Mouse (Mus musculus) hindbrain, embryonic 11.5 days (tissue): ENCODE results near the gene Cic. TPM values are rescaled to one million over a fixed set of nuclear protein-coding genes. Genes with fewer than 3 reads are reported as not detected.
A peak's percentile ranks its signal among the peaks of the same experiment; 100 is the strongest.

Experiments used
- ATAC-seq: fragments of 200-750 bp; cut with Nextera tagmentation; 2 replicates; pipeline ENCODE4 v1.8.0; 2017; ENCODE audit warnings: mild to moderate bottlenecking, moderate TSS enrichment, moderate library complexity; ENCODE audit not compliant: low FRiP score
- DNase-seq: peaks from one replicate; pipeline ENCODE4 v3.0.0-alpha.2; 2015; ENCODE audit warnings: low spot score
- H3K27ac ChIP-seq: fragments of 300-500 bp; sonication (generic); 2 replicates; pipeline ENCODE4 v1.5.1; 2014; ENCODE audit warnings: mild to moderate bottlenecking, low read depth, low read length
- H3K27me3 ChIP-seq: fragments of 300-500 bp; sonication (generic); 2 replicates; pipeline ENCODE4 v1.6.1; 2014; ENCODE audit warnings: mild to moderate bottlenecking, low read length, moderate library complexity, mixed read lengths; ENCODE audit not compliant: control insufficient read depth, insufficient read depth
- H3K36me3 ChIP-seq: fragments of 300-500 bp; sonication (generic); 2 replicates; pipeline ENCODE4 v1.6.1; 2014; ENCODE audit warnings: mild to moderate bottlenecking, low read length, moderate library complexity, mixed read lengths; ENCODE audit not compliant: control insufficient read depth, insufficient read depth
- H3K4me1 ChIP-seq: fragments of 300-500 bp; sonication (generic); replicated peaks from 2 replicates; pipeline ENCODE4 v1.6.1; 2014; ENCODE audit warnings: low read length, mixed read lengths; ENCODE audit not compliant: control insufficient read depth, insufficient read depth
- H3K4me2 ChIP-seq: fragments of 300-500 bp; sonication (generic); replicated peaks from 2 replicates; pipeline ENCODE4 v1.6.1; 2014; ENCODE audit warnings: mild to moderate bottlenecking, low read depth, low read length
- H3K4me3 ChIP-seq: fragments of 300-500 bp; sonication (generic); 2 replicates; pipeline ENCODE4 v1.5.1; 2014; ENCODE audit warnings: low read depth, low read length
- H3K9ac ChIP-seq: fragments of 300-500 bp; sonication (generic); 2 replicates; pipeline ENCODE4 v1.6.1; 2014; ENCODE audit warnings: low read depth, low read length
- H3K9me3 ChIP-seq: fragments of 300-500 bp; sonication (generic); 2 replicates; pipeline ENCODE4 v1.6.1; 2016; ENCODE audit warnings: low read length; ENCODE audit not compliant: control insufficient read depth
- WGBS: fragments of 180-500 bp; shearing (Covaris S2); extraction: QIAGEN DNeasy Blood & Tissue Kit; methylation state at CpG from one replicate; pipeline ENCODE4 v1.1.7; 2014; 5-methylcytosine and 5-hydroxymethylcytosine counted together
- polyA plus RNA-seq: library from polyadenylated mRNA; unstranded; fragments of >200 nt; fragmentation: Nextera tagmentation; extraction: Ambion mirVana; gene quantifications from 2 replicates; pipeline ENCODE4 v1.2.1, GENCODE M21; 2014

The Cic gene
- polyA plus RNA-seq, result 25.4 and 39.0 TPM in 2 replicates

DNA sequence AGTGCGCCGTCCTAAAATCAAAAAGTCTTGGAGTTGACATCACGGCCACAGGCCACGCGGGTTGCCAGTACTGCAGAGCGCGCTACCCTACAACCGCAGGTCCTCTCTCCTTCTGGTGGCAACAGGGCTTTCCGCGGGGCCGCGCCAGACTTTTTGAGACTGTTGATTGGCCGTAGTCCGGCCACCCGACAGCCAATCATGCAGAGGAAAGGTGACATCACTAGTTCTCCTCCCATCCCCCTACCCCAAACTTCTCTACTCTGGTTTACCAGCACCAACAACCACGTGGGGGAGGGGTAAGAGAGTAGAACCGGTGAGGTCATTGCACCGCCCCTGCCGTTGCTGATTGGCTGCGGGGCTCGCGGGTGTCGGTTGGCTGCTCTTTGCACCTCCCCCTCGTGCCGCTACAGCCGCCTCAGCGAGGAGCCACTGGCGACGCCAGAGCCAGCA lies at the start of gene Cic:
Cic (plus strand) TSS at position 404 of the 450 bp plus-strand sequence.
- Histone ChIP-seq H3K9me3 (no peaks in the 10 kb centered on the region), H3K27ac (peak within 1 kb of the TSS; percentile 81), H3K27me3 (no peaks in the 10 kb centered on the region), H3K4me1 (peaks cover 3% of the 10 kb centered on the region), H3K36me3 (no peaks in the 10 kb centered on the region), H3K4me2 (peak within 1 kb of the TSS; percentile 64), H3K9ac (peak within 1 kb of the TSS; percentile 79), H3K4me3 (peak within 1 kb of the TSS; percentile 64)
- ATAC-seq, result peak; percentile 88
- DNase-seq, result peak; percentile 99
- WGBS, result under 1% methylated on average over 29 of the region's 29 CpGs

DNA sequence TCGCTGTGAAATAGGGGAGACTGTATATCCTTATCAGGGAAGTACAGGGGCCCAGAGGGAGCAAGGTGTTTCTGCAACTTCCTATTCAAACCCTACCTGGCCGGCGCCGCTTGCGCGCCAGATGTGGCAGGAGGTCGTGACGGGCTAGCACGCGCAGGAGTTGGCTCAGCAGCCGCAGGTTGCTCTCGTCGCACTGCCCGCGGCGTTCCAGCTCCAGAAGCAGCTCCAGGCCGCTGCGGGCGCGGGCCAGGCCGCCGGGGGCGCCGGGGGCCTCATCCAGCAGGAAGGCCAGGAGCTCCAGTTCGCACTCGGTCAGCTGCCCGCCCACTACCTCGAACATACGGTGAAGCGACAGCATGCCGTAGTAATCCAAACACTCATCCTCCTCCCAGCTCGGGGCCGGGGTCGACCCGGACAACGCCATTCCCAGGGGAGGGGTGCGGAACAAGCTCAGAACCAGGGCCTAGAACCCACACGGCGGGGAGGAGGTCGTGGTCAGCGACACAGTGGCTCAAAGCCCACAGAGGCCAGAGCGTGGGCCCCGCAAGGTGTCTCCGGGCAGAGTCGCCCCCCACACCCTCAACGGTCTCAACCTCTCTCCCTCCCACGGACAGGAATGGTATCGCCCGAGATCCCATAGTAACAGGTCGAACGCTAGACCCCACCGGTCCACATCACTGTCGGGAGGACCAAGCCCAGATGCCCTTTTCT lies 48.6 kb upstream of the Cic start:
- Histone ChIP-seq H3K4me2 (peak overlapping the region; percentile 98), H3K9me3 (no peaks in the 10 kb centered on the region), H3K4me1 (peaks cover 11% of the 10 kb centered on the region), H3K36me3 (no peaks in the 10 kb centered on the region), H3K27ac (0 out of 2 replicates have a peak overlapping the region, but pooled peaks have one; percentile 45), H3K4me3 (peak overlapping the region; percentile 65), H3K27me3 (no peaks in the 10 kb centered on the region), H3K9ac (peak overlapping the region; percentile 74)
- ATAC-seq (peak; percentile 41), DNase-seq (peak; percentile 81)
- under 1% methylated on average over 45 of the region's 53 CpGs for WGBS

DNA sequence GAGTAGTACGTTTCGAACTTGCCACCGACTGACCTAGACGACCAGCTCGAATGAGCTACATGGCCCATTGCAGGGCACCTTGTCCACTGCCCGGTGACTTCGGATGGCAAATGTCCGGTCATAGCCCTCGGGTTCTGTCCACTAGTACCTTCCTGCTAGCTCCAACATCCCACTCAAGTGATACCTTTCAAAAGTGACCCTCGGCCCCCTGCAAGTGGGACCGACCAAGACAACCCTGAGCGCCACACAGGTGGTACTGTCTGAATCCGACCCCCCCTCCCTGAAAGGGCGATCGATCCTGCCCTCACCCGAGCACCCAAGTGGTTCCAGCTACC lies 48.1 kb upstream of the Cic start:
- H3K27me3 ChIP-seq, result no peaks in the 10 kb centered on the region
- peaks cover 11% of the 10 kb centered on the region for H3K4me1 ChIP-seq
- H3K4me3 ChIP-seq, result peak overlapping the region; percentile 65
- peak overlapping the region; percentile 98 for H3K4me2 ChIP-seq
- H3K9ac ChIP-seq, result peak overlapping the region; percentile 74
- H3K36me3 ChIP-seq, result no peaks in the 10 kb centered on the region
- no peaks in the 10 kb centered on the region for H3K9me3 ChIP-seq
- H3K27ac ChIP-seq, result no peak overlapping the region
- ATAC-seq, result peak; percentile 50
- no peak for DNase-seq
- under 1% methylated on average over 16 of the region's 16 CpGs for WGBS

DNA sequence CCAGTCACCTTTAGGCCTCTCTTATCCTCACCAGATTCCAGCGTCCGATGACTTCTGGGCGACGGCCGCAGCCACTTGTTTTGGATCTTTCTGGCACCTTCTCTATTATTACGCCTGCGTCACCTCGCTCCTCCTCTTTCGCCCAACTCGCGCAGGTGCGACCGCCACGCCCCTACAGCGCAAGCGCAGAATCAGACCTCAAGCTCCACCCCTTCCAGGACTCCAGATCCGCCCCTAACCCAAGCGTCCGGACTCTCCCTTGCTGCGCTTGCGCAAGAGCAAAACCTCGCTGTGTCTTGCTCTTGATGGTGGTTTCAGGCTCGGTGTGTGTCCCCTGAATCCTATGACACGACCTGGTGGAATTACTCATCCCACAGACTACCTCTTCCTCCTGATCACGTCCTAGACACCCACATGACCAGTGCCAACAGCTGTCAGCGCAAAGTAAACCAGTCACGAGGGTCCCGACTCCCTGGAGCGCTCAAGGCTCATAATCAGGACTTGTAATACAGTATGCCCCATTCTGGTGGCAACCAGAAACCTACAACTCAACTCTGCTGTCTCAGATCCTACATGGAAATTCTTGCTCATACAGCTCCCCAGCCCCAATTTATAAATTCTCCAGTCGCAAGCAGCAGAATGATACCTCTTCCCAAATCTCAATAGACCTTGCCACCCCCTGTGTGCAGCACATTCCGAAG lies 47.6 kb upstream of the Cic start:
- H3K36me3 ChIP-seq, result peaks cover 2% of the 10 kb centered on the region; the same call in 1 of the 2 replicates
- 3% methylated on average over 31 of the region's 31 CpGs for WGBS

DNA sequence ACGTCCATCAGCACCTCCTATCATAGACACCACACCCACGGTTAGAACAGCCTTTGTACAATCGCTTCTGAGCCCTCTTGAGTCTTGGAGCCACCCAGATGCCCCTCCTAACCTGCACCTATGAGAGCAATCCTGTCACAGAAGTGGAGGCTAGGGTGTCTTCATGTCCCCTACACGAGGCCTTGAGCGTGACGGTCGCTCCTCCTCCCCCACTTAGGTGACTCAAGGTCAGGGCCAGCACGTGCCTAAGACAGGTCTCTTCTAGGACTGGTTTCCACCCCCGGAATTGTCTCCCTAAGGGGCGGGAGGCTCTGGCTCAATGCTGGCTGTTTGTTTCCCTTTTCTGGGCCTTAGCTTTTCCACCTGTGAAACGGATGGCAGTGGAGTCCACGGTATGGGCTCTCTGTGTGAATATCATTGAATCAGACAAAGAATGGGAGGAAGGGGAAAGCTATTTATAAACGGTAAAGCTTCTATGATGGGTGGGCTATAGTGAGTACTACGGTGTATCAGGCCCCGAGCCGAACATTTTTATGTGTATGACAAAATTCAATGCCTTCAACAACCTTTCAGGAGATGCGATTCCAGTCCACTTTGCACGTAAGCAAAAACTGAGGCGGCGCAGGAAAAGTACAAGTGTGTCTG lies 46.9 kb upstream of the Cic start, which contains the start of gene Dedd2:
Dedd2 (minus strand) TSS at position 159 of the 645 bp plus-strand sequence.
- Histone ChIP-seq H3K4me2 (peak within 1 kb of the TSS; percentile 98), H3K4me3 (peak within 1 kb of the TSS; percentile 65), H3K27me3 (no peaks in the 10 kb centered on the region), H3K9me3 (no peaks in the 10 kb centered on the region), H3K9ac (peak within 1 kb of the TSS; percentile 74), H3K4me1 (peaks cover 11% of the 10 kb centered on the region), H3K27ac (peak within 1 kb of the TSS; percentile 74; the same call in 1 of the 2 replicates), H3K36me3 (peaks cover 4% of the 10 kb centered on the region; the same call in 1 of the 2 replicates)
- WGBS, result 10% methylated on average over 20 of the region's 20 CpGs
- ATAC-seq (no peak), DNase-seq (peak; percentile 30)

More for the DNA sequence above, 47.6 kb upstream of the Cic start:
- peak overlapping the region; percentile 98 for H3K4me2 ChIP-seq
- peak overlapping the region; percentile 74 for H3K9ac ChIP-seq
- H3K9me3 ChIP-seq, result no peaks in the 10 kb centered on the region
- ATAC-seq, result peak; percentile 72
- peak; percentile 95 for DNase-seq
- no peak overlapping the region for H3K27ac ChIP-seq
- H3K4me1 ChIP-seq, result peaks cover 11% of the 10 kb centered on the region
- peak overlapping the region; percentile 65 for H3K4me3 ChIP-seq
- H3K27me3 ChIP-seq, result no peaks in the 10 kb centered on the region

DNA sequence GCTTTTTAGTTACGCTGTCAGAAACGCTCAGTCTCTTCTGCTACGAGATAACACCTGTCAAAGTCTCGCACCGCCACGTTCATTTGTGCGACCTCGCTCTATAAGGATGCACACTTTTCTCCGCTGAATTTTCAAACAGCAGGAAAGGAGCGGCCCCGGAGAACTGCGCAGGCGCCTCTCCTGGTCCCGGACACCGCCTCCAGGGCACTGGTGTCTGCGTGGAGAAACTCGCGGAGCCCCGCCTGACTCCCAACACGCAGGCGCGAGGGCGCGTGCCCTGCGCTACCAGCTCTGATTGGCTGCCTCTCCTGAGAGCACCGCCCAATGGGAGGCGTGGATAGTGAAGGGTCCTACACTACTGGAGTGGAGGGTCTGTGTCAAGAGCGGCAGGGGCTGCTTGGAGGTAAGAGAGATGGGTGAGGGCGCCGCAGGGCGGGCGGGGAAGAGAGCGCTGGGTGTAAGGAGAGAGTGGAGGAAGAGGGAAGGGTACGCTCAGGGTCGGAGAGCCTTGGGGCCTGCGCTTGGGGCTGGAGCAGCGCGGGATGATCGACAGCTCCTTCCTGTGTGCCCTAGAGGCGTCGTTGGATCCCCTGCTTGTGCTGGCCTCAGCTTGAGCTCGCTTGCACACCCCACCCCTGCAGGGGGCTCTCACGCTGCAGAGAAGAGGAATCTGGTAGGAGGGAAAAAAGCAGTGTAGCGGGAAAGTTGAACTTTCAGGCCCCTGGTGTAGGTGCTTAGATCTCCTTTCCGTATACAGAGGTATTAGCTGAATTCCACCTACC lies 46.2 kb upstream of the Cic start, which contains the start of gene Zfp526:
Zfp526 (plus strand) TSS at position 324 of the 782 bp plus-strand sequence.
- H3K9me3 ChIP-seq, result no peaks in the 10 kb centered on the region
- peak within 1 kb of the TSS; percentile 65 for H3K4me3 ChIP-seq
- DNase-seq (peak; percentile 99), ATAC-seq (peak; percentile 95)
- peak within 1 kb of the TSS; percentile 62 for H3K9ac ChIP-seq
- peak within 1 kb of the TSS; percentile 74; the same call in 1 of the 2 replicates for H3K27ac ChIP-seq
- H3K27me3 ChIP-seq, result no peaks in the 10 kb centered on the region
- H3K4me1 ChIP-seq, result peaks cover 11% of the 10 kb centered on the region
- H3K36me3 ChIP-seq, result peaks cover 4% of the 10 kb centered on the region; the same call in 1 of the 2 replicates
- under 1% methylated on average over 45 of the region's 45 CpGs for WGBS
- H3K4me2 ChIP-seq, result peak within 1 kb of the TSS; percentile 98

DNA sequence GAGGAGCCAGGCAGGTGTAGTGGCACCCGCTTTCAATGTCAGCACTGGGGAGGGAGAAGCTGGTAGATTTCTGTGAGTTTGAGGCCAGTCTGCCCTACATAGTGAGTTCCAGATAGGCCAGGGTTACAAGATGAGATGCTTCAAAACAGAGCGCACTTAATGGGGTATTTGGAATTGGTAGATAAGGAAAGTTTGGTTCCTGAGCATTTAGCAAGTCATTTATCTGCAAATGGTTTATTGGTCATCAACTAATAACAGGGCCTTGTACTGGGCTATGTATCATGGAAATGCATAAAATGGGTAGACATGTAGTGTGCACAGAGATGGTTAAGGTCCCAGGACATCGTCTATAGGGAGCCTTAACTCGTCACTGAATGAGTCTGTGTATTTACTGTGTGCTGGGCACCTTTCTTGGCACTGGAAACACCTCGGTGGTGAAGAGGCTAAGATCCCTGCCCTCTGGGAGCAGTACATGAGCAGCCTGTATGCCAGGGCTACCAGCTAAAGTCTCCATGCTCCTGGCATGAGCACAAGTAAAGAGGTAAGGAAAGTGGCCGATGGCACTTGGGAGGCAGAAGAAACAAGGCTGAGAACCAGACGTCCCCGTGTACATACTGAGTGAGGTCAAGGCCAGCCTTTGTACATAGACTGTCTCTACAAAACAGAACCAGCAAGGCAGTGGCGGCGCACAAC lies 45.1 kb upstream of the Cic start:
- Histone ChIP-seq H3K36me3 (peaks cover 4% of the 10 kb centered on the region; the same call in 1 of the 2 replicates), H3K4me3 (peak overlapping the region; percentile 65; the same call in 1 of the 2 replicates), H3K4me2 (peak overlapping the region; percentile 98; the same call in 1 of the 2 replicates), H3K27me3 (no peaks in the 10 kb centered on the region), H3K27ac (no peak overlapping the region), H3K4me1 (peaks cover 11% of the 10 kb centered on the region), H3K9me3 (no peaks in the 10 kb centered on the region), H3K9ac (peak overlapping the region; percentile 62; the same call in 1 of the 2 replicates)
- DNase-seq, result no peak
- no peak for ATAC-seq
- 90% methylated on average over 10 of the region's 10 CpGs for WGBS
